Mouse (Mus musculus): ENCODE data around the gene Actl10.

Actl10 gene

GRCm38 (mm10) chr2:154581421-154581820 is 29.8 kb downstream of the Actl10 start:
- no peak for DNase-seq (ENCODE audit: low spot score)

- DNase-seq (ENCODE audit: low spot score) = no peak
Observed at GRCm38 (mm10) chr2:154583906-154584872, 32.6 kb downstream of the Actl10 start.

GRCm38 (mm10) chr2:154584931-154585601 is 33.5 kb downstream of the Actl10 start:
- no peak for DNase-seq (ENCODE audit: low spot score)

GRCm38 (mm10) chr2:154586405-154586804 is 34.8 kb downstream of the Actl10 start:
- DNase-seq (ENCODE audit: low spot score) = no peak

- no peak for DNase-seq (ENCODE audit: low spot score)
Observed at GRCm38 (mm10) chr2:154589051-154589450, 37.5 kb downstream of the Actl10 start.

DNA sequence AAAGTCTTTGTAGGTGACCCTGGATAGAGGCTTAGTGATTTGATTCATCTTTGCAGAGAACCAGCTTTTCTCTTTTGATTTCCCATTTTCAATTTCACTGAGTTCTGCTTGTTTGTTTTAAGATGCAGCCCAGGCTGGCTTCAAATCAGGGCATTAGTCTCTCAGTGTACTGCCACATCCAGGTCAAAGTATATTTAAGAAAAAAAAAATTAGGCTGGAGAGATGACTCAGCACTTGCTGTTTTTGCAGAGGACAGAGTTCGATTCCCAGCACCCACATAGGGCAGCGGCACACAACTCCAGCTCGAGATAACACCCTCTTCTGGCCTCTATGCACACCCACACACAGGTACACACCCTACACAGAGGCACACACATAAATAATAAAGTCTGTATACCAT is 39.7 kb downstream of the Actl10 start:
- DNase-seq (ENCODE audit: low spot score) = no peak

- no peak for DNase-seq (ENCODE audit: low spot score)
Observed at GRCm38 (mm10) chr2:154593025-154593424, 41.4 kb downstream of the Actl10 start.

GRCm38 (mm10) chr2:154595775-154596174 is 44.2 kb downstream of the Actl10 start:
- DNase-seq (ENCODE audit: low spot score) = no peak

DNA sequence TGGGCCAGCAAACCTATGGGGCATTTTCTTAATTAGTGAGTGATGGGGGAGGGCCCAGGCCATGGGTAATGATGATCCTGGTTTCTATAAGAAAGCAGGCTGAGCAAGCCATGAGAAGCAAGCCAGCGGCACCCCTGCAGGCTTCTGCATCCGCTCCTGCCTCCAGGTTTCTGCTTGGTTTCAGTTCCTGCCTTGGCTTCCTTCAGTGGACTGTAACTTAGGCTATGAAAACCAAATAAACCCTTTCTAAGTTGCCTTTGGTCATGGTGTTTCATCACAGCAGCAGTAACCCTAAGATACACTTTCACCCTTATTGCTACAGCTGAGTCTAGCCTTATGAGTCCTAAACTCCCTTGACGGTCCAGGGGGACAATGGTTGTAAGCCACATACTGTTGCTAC is 45.8 kb downstream of the Actl10 start:
- no peak for DNase-seq (ENCODE audit: low spot score)

DNA sequence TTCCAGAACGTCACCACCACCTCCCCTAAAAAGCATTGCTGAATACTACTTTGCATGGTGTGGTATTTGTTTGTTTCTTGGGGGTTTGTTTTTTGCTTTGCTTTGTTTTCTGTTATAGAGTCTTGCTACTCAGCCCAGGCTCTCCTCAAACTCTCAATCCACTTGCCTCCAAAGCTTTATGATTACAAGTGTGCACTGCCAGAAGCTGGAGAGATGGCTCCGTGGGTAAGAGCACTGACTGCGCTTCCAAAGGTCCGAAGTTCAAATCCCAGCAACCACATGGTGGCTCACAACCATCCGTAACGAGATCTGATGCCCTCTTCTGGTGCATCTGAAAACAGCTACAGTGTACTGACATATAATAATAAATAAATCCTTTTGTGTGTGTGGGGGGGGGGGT is 49.0 kb downstream of the Actl10 start:
- no peak for DNase-seq (ENCODE audit: low spot score)

DNA sequence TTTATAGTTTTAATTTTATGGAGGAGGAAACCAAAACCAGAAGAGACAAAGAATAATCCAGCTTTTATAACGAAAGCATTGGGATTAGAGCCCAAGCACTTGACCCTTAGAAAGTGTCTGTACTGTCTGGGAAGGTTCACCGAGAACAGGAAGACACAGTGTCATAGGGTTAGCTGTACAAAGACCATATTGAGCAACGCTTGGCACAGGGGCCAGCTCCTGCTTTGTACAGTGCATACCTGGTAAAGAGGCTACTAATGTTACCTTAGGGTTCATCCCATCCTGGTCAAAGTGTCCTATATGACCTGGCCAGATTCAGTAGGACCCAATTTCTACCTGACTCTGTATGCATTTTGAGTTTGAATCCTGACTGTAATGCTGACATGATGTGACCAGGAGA is 49.7 kb downstream of the Actl10 start:
- no peak for DNase-seq (ENCODE audit: low spot score)

Data from testis, postnatal 14 days (tissue).